Mouse (Mus musculus) ES-E14 (cell line): ENCODE data around the gene Atxn10. TPM values are rescaled to one million over a fixed set of nuclear protein-coding genes. Genes with fewer than 3 reads are reported as not detected.

Experiments
- DNase-seq: peaks from one replicate; pipeline ENCODE4 v3.0.0-alpha.2; 2013; ENCODE audit warnings: low read depth, low spot score
- H3K27ac ChIP-seq: 2 replicates; pipeline ENCODE4 v1.5.1; 2012; ENCODE audit warnings: low read depth, mild to moderate bottlenecking, low read length, moderate library complexity, mixed read lengths; ENCODE audit not compliant: poor library complexity, insufficient read depth, severe bottlenecking
- H3K36me3 ChIP-seq: 2 replicates; pipeline ENCODE4 v1.6.1; 2012; ENCODE audit warnings: mild to moderate bottlenecking, low read length, moderate library complexity, mixed read lengths; ENCODE audit not compliant: control insufficient read depth, poor library complexity, insufficient read depth, severe bottlenecking
- H3K4me1 ChIP-seq, 2 experiments: fragments of 150-350 bp in 1 of 2; sonication (generic) in 1 of 2; 2 replicates each; pipeline ENCODE4 v1.6.1; 2012; ENCODE audit warnings: low read length in 2 of 2, mild to moderate bottlenecking in 1 of 2, mixed read lengths in 1 of 2; ENCODE audit not compliant: control insufficient read depth in 2 of 2, insufficient read depth in 2 of 2, poor library complexity in 1 of 2
- H3K4me3 ChIP-seq, 2 experiments: fragments of 150-350 bp in 1 of 2; sonication (generic) in 1 of 2; 2 replicates each; pipeline ENCODE4 v1.5.1; 2012; ENCODE audit warnings: low read length in 2 of 2, low read depth in 1 of 2, mild to moderate bottlenecking in 1 of 2, mixed read lengths in 1 of 2; ENCODE audit not compliant: insufficient read depth in 1 of 2, poor library complexity in 1 of 2, severe bottlenecking in 1 of 2
- H3K9ac ChIP-seq: 2 replicates; pipeline ENCODE4 v1.6.1; 2012; ENCODE audit warnings: low read depth, mild to moderate bottlenecking, low read length, mixed read lengths; ENCODE audit not compliant: poor library complexity, insufficient read depth, severe bottlenecking
- H3K9me3 ChIP-seq: fragments of 150-350 bp; sonication (generic); 2 replicates; pipeline ENCODE4 v1.6.1; 2012; ENCODE audit warnings: low read depth, mild to moderate bottlenecking, low read length; ENCODE audit not compliant: control insufficient read depth, insufficient read depth
- CHD2 ChIP-seq: IDR thresholded peaks from 2 replicates; pipeline ENCODE4 v1.6.1; 2014; ENCODE audit warnings: mild to moderate bottlenecking, low read depth, low read length, inconsistent platforms
- HCFC1 ChIP-seq: IDR thresholded peaks from 2 replicates; pipeline ENCODE4 v1.6.1; 2012; ENCODE audit warnings: low read length, inconsistent platforms, borderline replicate concordance; ENCODE audit not compliant: insufficient read depth
- MAFK ChIP-seq: IDR thresholded peaks from 2 replicates; pipeline ENCODE4 v1.6.1; 2014; ENCODE audit warnings: mild to moderate bottlenecking, low read depth, low read length, inconsistent platforms; ENCODE audit not compliant: insufficient read depth
- ZC3H11A ChIP-seq: IDR thresholded peaks from 2 replicates; pipeline ENCODE4 v1.6.1; 2012; ENCODE audit warnings: low read depth, mild to moderate bottlenecking, inconsistent platforms, low read length, borderline replicate concordance
- ZNF384 ChIP-seq: IDR thresholded peaks from 2 replicates; pipeline ENCODE4 v1.6.1; 2012; ENCODE audit warnings: low read depth, low read length, inconsistent platforms
- in situ Hi-C, 2 experiments: fragments of 600-800 bp; cut with MboI; formaldehyde crosslinking; loops; one replicate each; pipeline ENCODE4 v1.15.1; 2025; ENCODE audit warnings: low sequenced_read_pairs in 2 of 2, inconsistent platforms in 1 of 2; ENCODE audit not compliant: unreplicated experiment in 2 of 2
- total RNA-seq: library from RNA; depleted of rRNA; stranded (reverse); fragments of 300-350 nt; gene quantifications from 2 replicates; pipeline ENCODE4 v1.2.3, GENCODE M21; 2012

Gene Atxn10
- total RNA-seq, 1 experiment = 195 TPM

DNA sequence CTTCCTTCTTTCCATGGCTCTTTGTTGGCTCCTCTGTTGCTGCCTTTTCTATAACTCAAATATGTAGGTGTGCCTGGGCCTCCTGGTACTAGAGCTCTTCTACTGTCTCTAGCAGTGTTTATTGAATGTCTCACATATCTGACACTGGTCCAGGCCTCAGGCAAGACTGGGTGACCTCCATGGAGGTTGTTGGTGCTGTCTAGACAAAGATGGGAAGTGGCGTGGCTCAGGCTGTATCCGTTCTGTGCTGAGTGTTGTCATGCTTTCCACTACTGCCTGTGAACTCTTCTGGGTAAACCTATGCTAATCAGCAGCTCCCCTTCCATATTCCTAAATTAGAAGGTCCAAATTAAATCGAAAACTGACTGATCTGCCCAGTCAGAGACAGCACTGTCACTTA is 106.5 kb downstream of the Atxn10 start:
- no peak for DNase-seq
- H3K4me1 ChIP-seq = no peaks in the 10 kb centered on the region
- H3K9me3 ChIP-seq = no peaks in the 10 kb centered on the region
- H3K4me3 ChIP-seq = no peak overlapping the region
- H3K9ac ChIP-seq = no peak overlapping the region
- TF ChIP-seq MAFK (no peak), HCFC1 (no peak)
- H3K27ac ChIP-seq = no peak overlapping the region
- in situ Hi-C loops = no loop called here
- H3K36me3 ChIP-seq = peaks cover 24% of the 10 kb centered on the region

GRCm38 (mm10) chr15:85446652-85447051 is 110.6 kb downstream of the Atxn10 start:
- Histone ChIP-seq H3K27ac (no peak overlapping the region), H3K36me3 (peaks cover 14% of the 10 kb centered on the region), H3K4me3 (no peak overlapping the region), H3K9me3 (no peaks in the 10 kb centered on the region), H3K9ac (no peak overlapping the region), H3K4me1 (no peaks in the 10 kb centered on the region)
- DNase-seq = no peak
- TF ChIP-seq MAFK = no peak
- TF ChIP-seq ZC3H11A = no peak
- TF ChIP-seq ZNF384 = no peak
- no peak for TF ChIP-seq CHD2
- no peak for TF ChIP-seq HCFC1
- in situ Hi-C loops = no loop called here

GRCm38 (mm10) chr15:85456891-85457290 is 120.8 kb downstream of the Atxn10 start:
- H3K27ac ChIP-seq = no peak overlapping the region

GRCm38 (mm10) chr15:85457838-85458237 is 121.8 kb downstream of the Atxn10 start:
- H3K4me1 ChIP-seq = no peaks in the 10 kb centered on the region
- H3K36me3 ChIP-seq = peaks cover 43% of the 10 kb centered on the region
- DNase-seq = no peak
- no peak overlapping the region for H3K27ac ChIP-seq
- TF ChIP-seq CHD2 (no peak), ZNF384 (no peak), MAFK (no peak), ZC3H11A (no peak), HCFC1 (no peak)
- no peaks in the 10 kb centered on the region for H3K9me3 ChIP-seq
- no peak overlapping the region for H3K4me3 ChIP-seq
- H3K9ac ChIP-seq = no peak overlapping the region
- in situ Hi-C loops = no loop called here

More at GRCm38 (mm10) chr15:85456891-85457290, 120.8 kb downstream of the Atxn10 start:
- no peak for TF ChIP-seq HCFC1
- no peak for TF ChIP-seq CHD2
- no peak for TF ChIP-seq ZC3H11A
- no peak for TF ChIP-seq MAFK
- TF ChIP-seq ZNF384 = no peak
- no peaks in the 10 kb centered on the region for H3K4me1 ChIP-seq
- no peak for DNase-seq
- H3K36me3 ChIP-seq = peaks cover 36% of the 10 kb centered on the region
- no peak overlapping the region for H3K9ac ChIP-seq
- H3K4me3 ChIP-seq = no peak overlapping the region
- no peaks in the 10 kb centered on the region for H3K9me3 ChIP-seq
- in situ Hi-C loops = no loop called here

DNA sequence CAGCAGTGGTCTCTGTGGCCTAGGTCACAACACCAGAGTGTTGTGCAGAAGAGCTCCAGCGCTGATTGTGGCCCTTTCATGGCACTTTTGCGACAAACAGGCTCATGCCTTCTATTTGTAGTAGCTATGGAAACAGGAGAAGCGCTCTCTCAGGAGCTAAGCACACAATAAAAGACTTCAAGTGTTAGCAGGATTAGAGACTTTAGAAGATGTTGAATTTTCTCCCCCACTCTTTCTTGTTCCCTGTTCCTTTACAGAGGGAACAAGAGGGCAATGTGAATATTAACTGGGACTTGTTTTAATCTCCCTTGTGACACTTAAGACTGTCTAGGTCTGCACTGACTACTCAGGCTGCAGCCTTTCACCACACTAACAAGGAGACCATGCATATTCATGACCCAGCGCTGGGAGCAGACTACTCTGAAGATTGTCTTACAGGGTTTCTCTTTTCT is 122.6 kb downstream of the Atxn10 start:
- H3K36me3 ChIP-seq = peaks cover 49% of the 10 kb centered on the region
- DNase-seq = no peak
- H3K4me3 ChIP-seq = no peak overlapping the region
- in situ Hi-C loops = no loop called here
- H3K9me3 ChIP-seq = no peaks in the 10 kb centered on the region
- H3K9ac ChIP-seq = no peak overlapping the region
- peaks cover 0 to 4% of the 10 kb centered on the region in 2 experiments; a peak in 1 of 4 replicates for H3K4me1 ChIP-seq
- no peak for TF ChIP-seq ZC3H11A
- no peak for TF ChIP-seq MAFK
- TF ChIP-seq HCFC1 = no peak
- no peak for TF ChIP-seq ZNF384
- no peak for TF ChIP-seq CHD2
- no peak overlapping the region for H3K27ac ChIP-seq
